Mouse (Mus musculus): ENCODE results near the gene Akap5. TPM values are rescaled to one million over a fixed set of nuclear protein-coding genes. Genes with fewer than 3 reads are reported as not detected.

Akap5 gene
- total and polyA plus RNA-seq, 3 experiments: 0.20 to 1.4 (median 1.3) TPM

DNA sequence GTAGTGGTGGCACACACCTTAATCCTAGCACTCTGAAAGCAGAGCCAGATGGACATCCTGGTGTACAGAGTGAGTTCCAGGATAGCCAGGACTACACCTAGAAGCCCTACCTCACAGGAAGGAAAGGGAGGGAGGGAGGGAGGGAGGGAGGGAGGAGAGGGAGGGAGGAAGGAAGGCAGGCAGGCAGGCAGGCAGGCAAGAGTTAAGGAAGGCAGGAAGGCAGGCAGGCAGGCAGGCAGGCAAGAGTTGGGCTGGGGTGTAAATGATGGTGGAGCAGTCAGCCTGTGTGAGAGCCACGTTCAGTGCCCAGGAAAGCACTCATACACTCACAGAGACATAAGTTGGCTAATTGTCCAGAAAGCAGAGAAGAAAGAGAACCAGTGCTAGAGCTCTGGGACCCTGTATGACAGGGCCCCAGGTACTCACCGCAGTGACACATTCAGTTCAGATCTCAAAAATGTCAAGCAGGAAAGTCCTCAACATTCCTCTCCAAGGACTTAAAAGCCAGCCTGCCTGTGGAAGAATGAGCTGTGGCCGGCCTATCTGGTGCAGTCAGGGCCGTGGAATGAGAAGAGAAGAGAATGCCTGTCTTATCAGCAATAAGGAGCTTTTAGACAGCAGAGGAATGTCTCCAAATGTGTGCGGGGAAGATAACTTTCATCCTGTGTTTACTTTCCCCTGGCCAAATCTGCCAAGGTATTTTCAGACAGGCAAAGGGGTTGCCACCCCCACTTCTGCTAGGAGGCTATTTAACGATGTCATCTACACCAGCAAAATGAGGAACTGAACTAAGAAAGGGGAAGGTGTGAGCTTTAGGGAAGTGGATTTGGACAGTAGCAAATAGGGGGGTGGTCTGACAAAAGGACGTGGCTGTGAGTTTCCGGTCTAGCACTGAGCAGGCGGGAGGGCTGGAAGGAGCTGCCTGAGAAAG, 6.1 kb upstream of the Akap5 start:
- peak; percentile 94 for TF ChIP-seq TAL1 (conservative IDR thresholded peaks at IDR 0.05; ENCODE audit: low read depth, low read length)
- TF ChIP-seq GATA2 (IDR thresholded peaks at IDR 0.05; ENCODE audit: borderline replicate concordance, low read depth, low read length): no peak
- ATAC-seq (ENCODE audit: extremely low read depth, insufficient number of reproducible peaks, low FRiP score, poor library complexity, severe bottlenecking): peak; percentile 89
- H3K36me3 ChIP-seq (replicated peaks): peaks cover 91% of the 10 kb centered on the region
- H3K27me3 ChIP-seq (ENCODE audit: insufficient read depth, low read length): no peaks in the 10 kb centered on the region
- H3K9me3 ChIP-seq (replicated peaks): no peaks in the 10 kb centered on the region
- peak overlapping the region; percentile 50; the same call in 1 of the 2 replicates for H3K4me3 ChIP-seq (ENCODE audit: low read depth, low read length)
- H3K4me1 ChIP-seq (ENCODE audit: insufficient read depth, low read depth, low read length): peaks cover 69% of the 10 kb centered on the region
- DNase-seq (ENCODE audit: low spot score): peak; percentile 80

DNA sequence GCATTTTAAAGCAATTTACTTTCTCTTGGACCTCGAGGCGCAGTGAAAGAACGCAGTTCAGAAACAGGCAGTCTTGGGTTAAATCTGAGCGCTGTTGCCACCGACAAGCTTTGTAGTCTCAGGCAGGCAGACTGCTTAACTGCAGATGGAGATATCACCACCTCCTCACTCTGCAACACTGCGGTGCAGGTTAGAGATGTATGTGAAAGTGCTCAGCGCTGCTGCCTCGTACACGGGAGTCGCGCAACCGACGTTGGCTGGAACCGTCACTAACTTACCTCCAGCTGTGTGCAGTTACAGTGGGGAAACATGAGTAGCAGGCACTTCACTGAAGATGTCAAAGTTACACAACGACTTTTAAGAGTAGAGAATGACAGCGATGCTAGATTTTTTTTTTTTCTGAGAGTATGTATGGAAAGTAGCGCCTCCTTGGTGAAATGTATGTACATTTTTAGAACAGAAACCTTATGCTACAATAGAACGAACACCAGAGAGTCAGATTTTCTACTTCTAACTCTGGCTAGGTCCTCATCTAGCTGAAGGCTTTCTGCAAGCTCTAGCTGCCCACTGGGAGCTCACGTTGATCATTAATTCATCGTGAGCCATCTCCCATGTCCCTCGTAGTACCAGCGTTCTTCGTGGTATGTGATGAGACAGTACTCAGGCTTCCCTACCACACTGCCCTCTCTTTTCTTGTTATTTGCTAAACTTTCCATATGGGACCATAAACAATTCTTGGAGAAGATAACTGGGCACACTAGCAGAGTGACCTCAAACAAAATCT, 1.9 kb downstream of the Akap5 start:
- ATAC-seq (ENCODE audit: extremely low read depth, insufficient number of reproducible peaks, low FRiP score, poor library complexity, severe bottlenecking) (no peak), DNase-seq (ENCODE audit: low spot score) (no peak)
- Histone ChIP-seq H3K4me3 (ENCODE audit: low read depth, low read length) (no peak overlapping the region), H3K4me1 (ENCODE audit: insufficient read depth, low read depth, low read length) (peaks cover 17% of the 10 kb centered on the region), H3K36me3 (replicated peaks) (peaks cover 85% of the 10 kb centered on the region), H3K27me3 (ENCODE audit: insufficient read depth, low read length) (no peaks in the 10 kb centered on the region), H3K9me3 (replicated peaks) (no peaks in the 10 kb centered on the region)
- TF ChIP-seq GATA1 (IDR thresholded peaks at IDR 0.05; ENCODE audit: borderline replicate concordance, low read length) (no peak), GATA2 (IDR thresholded peaks at IDR 0.05; ENCODE audit: borderline replicate concordance, low read depth, low read length) (no peak), CTCF (IDR thresholded peaks at IDR 0.05; ENCODE audit: low read depth, low read length) (no peak), TAL1 (conservative IDR thresholded peaks at IDR 0.05; ENCODE audit: low read depth, low read length) (no peak), POLR2AphosphoS5 (IDR thresholded peaks at IDR 0.05; ENCODE audit: insufficient replicate concordance, low read depth, low read length) (no peak)

DNA sequence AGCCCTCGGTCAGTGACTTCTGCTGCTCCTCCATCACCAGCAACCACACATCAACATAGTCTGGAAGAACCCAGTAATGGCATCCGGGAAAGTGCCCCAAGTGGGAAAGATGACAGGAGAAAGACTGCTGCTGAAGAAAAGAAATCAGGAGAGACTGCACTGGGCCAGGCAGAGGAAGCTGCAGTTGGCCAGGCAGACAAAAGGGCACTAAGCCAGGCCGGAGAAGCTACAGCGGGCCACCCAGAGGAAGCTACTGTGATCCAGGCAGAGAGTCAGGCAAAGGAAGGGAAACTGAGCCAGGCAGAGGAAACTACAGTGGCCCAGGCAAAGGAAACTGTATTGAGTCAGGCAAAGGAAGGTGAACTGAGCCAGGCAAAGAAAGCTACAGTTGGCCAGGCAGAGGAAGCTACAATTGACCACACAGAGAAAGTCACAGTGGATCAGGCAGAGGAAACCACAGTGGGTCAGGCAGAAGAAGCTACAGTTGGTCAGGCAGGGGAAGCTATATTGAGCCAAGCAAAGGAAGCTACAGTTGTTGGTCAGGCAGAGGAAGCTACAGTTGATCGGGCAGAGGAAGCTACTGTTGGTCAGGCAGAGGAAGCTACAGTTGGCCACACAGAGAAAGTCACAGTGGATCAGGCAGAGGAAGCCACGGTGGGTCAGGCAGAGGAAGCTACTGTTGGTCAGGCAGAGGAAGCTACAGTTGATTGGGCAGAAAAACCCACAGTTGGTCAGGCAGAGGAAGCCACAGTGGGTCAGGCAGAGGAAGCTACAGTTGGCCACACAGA, 4.1 kb downstream of the Akap5 start:
- peak; percentile 31; the same call in 1 of the 2 replicates for ATAC-seq (ENCODE audit: extremely low read depth, insufficient number of reproducible peaks, low FRiP score, poor library complexity, severe bottlenecking)
- no peaks in the 10 kb centered on the region for H3K27me3 ChIP-seq (ENCODE audit: insufficient read depth, low read length)
- no peaks in the 10 kb centered on the region for H3K9me3 ChIP-seq (replicated peaks)
- no peak for DNase-seq (ENCODE audit: low spot score)
- H3K36me3 ChIP-seq (replicated peaks): peaks cover 68% of the 10 kb centered on the region
- no peak overlapping the region for H3K4me3 ChIP-seq (ENCODE audit: low read depth, low read length)
- peaks cover 13% of the 10 kb centered on the region for H3K4me1 ChIP-seq (ENCODE audit: insufficient read depth, low read depth, low read length)
- TF ChIP-seq GATA2 (IDR thresholded peaks at IDR 0.05; ENCODE audit: borderline replicate concordance, low read depth, low read length): no peak
- no peak for TF ChIP-seq TAL1 (conservative IDR thresholded peaks at IDR 0.05; ENCODE audit: low read depth, low read length)
- TF ChIP-seq CTCF (IDR thresholded peaks at IDR 0.05; ENCODE audit: low read depth, low read length): no peak
- no peak for TF ChIP-seq POLR2AphosphoS5 (IDR thresholded peaks at IDR 0.05; ENCODE audit: insufficient replicate concordance, low read depth, low read length)
- no peak for TF ChIP-seq GATA1 (IDR thresholded peaks at IDR 0.05; ENCODE audit: borderline replicate concordance, low read length)

DNA sequence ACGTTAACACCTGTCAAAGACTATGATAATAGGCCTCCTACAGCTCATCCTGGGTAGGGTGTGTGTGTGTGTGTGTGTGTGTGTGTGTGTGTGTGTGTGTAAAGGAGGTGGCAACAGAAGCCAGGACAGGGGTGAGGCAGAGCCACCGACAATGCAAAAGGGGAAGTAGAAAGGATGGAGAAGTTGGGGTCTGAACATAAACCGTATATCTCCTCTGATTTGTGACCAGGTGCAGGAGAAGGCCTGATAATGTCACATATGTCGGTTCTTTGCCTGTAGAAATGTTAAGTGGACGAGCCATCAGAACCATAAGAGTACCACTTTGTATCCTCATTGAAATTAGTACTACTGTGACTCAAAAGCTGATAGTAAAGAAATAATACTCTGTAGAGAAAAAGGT, 9.0 kb downstream of the Akap5 start:
- Histone ChIP-seq H3K4me3 (ENCODE audit: low read depth, low read length) (no peak overlapping the region), H3K36me3 (replicated peaks) (peaks cover 28% of the 10 kb centered on the region), H3K27me3 (ENCODE audit: insufficient read depth, low read length) (no peaks in the 10 kb centered on the region), H3K9me3 (replicated peaks) (no peaks in the 10 kb centered on the region), H3K4me1 (ENCODE audit: insufficient read depth, low read depth, low read length) (peaks cover 14% of the 10 kb centered on the region)
- TF ChIP-seq CTCF (IDR thresholded peaks at IDR 0.05; ENCODE audit: low read depth, low read length): no peak
- DNase-seq (ENCODE audit: low spot score) (no peak), ATAC-seq (ENCODE audit: extremely low read depth, insufficient number of reproducible peaks, low FRiP score, poor library complexity, severe bottlenecking) (no peak)

DNA sequence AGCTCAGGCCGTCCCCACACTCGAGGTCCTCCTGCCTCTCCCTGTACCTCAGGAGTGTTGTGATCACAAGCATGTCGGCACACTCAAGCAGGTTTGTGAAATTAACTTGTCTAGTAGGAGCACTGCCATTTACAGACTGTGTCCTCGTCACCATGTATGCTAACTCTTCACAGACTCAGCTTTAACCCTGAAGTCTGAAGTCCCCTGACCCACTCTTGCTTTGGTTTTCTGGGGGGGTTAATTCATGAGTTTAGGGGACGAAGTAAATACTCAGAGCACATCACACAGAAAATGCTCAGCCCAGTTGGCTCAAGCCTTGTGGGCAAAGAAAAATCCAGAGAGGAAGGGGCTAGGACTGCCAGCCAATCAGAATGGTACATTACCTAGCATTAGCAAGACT, 10.9 kb downstream of the Akap5 start:
- Histone ChIP-seq H3K36me3 (replicated peaks) (peaks cover 20% of the 10 kb centered on the region), H3K4me1 (ENCODE audit: insufficient read depth, low read depth, low read length) (peaks cover 14% of the 10 kb centered on the region; the same call in 1 of the 2 replicates), H3K27me3 (ENCODE audit: insufficient read depth, low read length) (no peaks in the 10 kb centered on the region), H3K4me3 (ENCODE audit: low read depth, low read length) (no peak overlapping the region), H3K9me3 (replicated peaks) (no peaks in the 10 kb centered on the region)
- TF ChIP-seq CTCF (IDR thresholded peaks at IDR 0.05; ENCODE audit: low read depth, low read length) (no peak), GATA2 (IDR thresholded peaks at IDR 0.05; ENCODE audit: borderline replicate concordance, low read depth, low read length) (no peak), TAL1 (conservative IDR thresholded peaks at IDR 0.05; ENCODE audit: low read depth, low read length) (no peak), GATA1 (IDR thresholded peaks at IDR 0.05; ENCODE audit: borderline replicate concordance, low read length) (no peak), POLR2AphosphoS5 (IDR thresholded peaks at IDR 0.05; ENCODE audit: insufficient replicate concordance, low read depth, low read length) (no peak)
- DNase-seq (ENCODE audit: low spot score) (no peak), ATAC-seq (ENCODE audit: extremely low read depth, insufficient number of reproducible peaks, low FRiP score, poor library complexity, severe bottlenecking) (no peak)
